Mouse (Mus musculus): ENCODE results near the gene Strip1. TPM values are rescaled to one million over a fixed set of nuclear protein-coding genes. Genes with fewer than 3 reads are reported as not detected.

Gene Strip1
- total RNA-seq, 2 experiments from 2014 or later: 65.9 to 69.0 TPM

DNA sequence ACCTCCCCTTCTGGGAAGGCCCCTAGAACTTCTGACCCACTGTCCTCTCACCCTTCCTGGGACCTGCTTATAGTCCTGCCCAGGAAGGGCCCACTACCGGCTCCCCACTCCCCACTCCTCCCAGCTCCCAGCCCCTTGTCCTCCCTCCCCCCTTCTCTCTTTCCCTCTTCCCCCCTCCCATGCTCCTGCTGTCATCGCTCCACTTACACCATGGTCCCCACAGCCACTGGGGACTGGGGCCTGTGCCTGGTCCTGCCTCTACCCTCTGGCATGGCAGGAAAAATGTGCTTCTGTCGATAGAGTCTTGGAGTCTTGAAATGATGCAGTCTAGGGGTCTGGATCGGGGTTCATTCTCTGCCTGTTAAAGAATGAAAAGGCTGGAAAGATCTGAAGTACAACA, 67.6 kb downstream of the Strip1 start:
- Histone ChIP-seq H3K27ac (no peak overlapping the region), H3K4me3 (no peak overlapping the region)
- intact Hi-C loops (cut with DNase I): no loop called here
- no peak for TF ChIP-seq CTCF (IDR thresholded peaks at IDR 0.05)
- no peak for DNase-seq (ENCODE audit: extremely low spot score in 1 of 2, low spot score in 2 of 2)

DNA sequence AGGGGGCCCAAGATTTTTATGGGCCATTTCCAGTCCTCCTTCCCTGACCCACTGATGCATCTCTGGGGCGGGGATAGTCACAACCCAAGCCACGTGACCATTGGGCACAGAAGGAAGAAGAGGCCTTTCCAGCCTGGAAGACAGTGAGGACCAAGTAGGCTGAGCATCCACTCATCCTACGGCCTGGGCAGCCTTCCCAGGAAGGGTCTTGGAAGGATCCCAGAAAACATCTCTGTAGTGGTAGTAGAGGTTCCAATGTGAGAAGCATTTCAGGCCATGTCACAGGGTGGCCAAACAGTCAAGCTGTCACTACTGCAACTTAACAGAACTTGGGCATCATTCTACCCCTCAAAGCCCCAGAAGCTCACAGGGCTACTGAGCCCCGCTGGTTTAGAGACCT, 68.9 kb downstream of the Strip1 start:
- intact Hi-C loops (cut with DNase I): no loop called here
- no peak for TF ChIP-seq CTCF (IDR thresholded peaks at IDR 0.05)
- H3K4me3 ChIP-seq: no peak overlapping the region
- no peak overlapping the region for H3K27ac ChIP-seq
- DNase-seq (ENCODE audit: extremely low spot score in 1 of 2, low spot score in 2 of 2): no peak

Other genes with a start within 250 kb of the Strip1 start
- gene Kcnc4, start 172.1 kb downstream of the Strip1 start, total RNA-seq (2021): 10 to 100 TPM; 68.4 to 73.4 TPM
- 100 to 1,000 TPM; 369 to 419 TPM for gene Slc6a17, start 113.7 kb downstream of the Strip1 start, total RNA-seq (2021)
- under 1 TPM in 1 of 2 experiments, not detected in 1; 0.33 TPM for gene Ubl4b, start 76.6 kb downstream of the Strip1 start, total RNA-seq (2021)
- under 1 TPM; 0.40 to 0.86 TPM for gene Alx3, start 36.7 kb downstream of the Strip1 start, total RNA-seq (2021)
- not detected for gene Gm10961, start 372 bp downstream of the Strip1 start, total RNA-seq (2021)
- gene Ahcyl1, start 64.9 kb upstream of the Strip1 start, total RNA-seq (2021): 100 to 1,000 TPM; 332 to 340 TPM
- 10 to 100 TPM; 12.6 to 13.2 TPM for gene Csf1, start 128.8 kb upstream of the Strip1 start, total RNA-seq (2021)
- gene Eps8l3, start 245.5 kb upstream of the Strip1 start, total RNA-seq (2021): not detected